ENCODE assay signal across 17 mouse cellular contexts in genomic region chr14:75904972-75905371, GRCm38 (mm10). TPM values are rescaled to one million over a fixed set of nuclear protein-coding genes. Genes with fewer than 3 reads are reported as not detected.
"Had no signal": no experiment of that assay in that cellular context is flagged by ENCODE, and none has a peak within 500 bp of the region (broad histone marks: within the 10 kb centered on the region; RNA-seq: fewer than 3 reads in every experiment).

No protein-coding gene starts in this region.

- ATAC-seq: hindbrain, postnatal 0 days; intestine, embryonic 16.5 days; liver, embryonic 12.5 days had no signal

- DNase-seq: gastrocnemius, adult 2 months; gastrocnemius, postnatal 10 days; gastrocnemius, postnatal 25 days; heart, adult 18-20 months; heart, postnatal 14 days; heart, postnatal 36 days; kidney, adult 11 months; kidney, adult 2 months; kidney, adult 9 months; kidney, postnatal 25 days; kidney, postnatal 4 days; left cerebral cortex, postnatal 4 days had no signal

RNA-seq across cellular contexts. Expression of gene Kctd4, which starts 49.8 kb away (rescaled TPM):
- total RNA-seq: gastrocnemius, adult 2 months; gastrocnemius, postnatal 25 days; heart, adult 18-20 months; heart, postnatal 14 days; heart, postnatal 36 days; hematopoietic stem cell, adult 5-6 weeks; liver, adult 2 months had no signal
